ENCODE assay signal across 25 mouse cellular contexts in the genomic region with DNA sequence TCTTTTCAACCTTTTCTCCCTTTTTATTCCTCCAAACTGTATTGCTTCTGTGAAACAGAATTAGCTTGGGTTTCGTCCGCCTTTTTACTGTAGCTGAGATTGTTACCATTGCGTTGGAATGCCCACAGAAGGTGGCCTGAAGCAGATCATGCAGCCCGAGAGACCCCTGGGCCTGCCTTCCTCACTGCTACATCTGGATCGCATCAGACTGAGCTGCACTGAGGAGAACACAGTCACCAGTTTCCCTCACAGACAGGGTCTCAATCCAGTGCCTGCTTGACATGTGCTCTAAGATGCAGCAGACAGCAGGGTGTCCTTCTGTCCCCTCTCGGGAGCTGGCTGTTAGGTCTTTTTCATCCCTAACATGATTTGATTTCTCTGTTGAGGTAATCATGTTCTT. TPM values are rescaled to one million over a fixed set of nuclear protein-coding genes. Genes with fewer than 3 reads are reported as not detected.
DNase-seq lines count a peak whose midpoint lies in the region; ATAC-seq lines count a peak whose summit lies in the region.
"Had no signal": no experiment of that assay in that cellular context is flagged by ENCODE, and none has a peak within 500 bp of the region (broad histone marks: within the 10 kb centered on the region; RNA-seq: fewer than 3 reads in every experiment).

No protein-coding gene starts in this region.

- 0 out of 2 replicates have a peak overlapping the region, but pooled peaks have one; percentile 4 for H3K27ac ChIP-seq in hindbrain, embryonic 12.5 days
- no peak overlapping the region for H3K27ac ChIP-seq in hindbrain, embryonic 14.5 days
- peak overlapping the region; percentile 79 for H3K27ac ChIP-seq in limb, embryonic 10.5 days
- no peak overlapping the region for H3K27ac ChIP-seq in neural tube, embryonic 11.5 days (ENCODE audit: low read depth, low read length)
- H3K27ac ChIP-seq: hindbrain, embryonic 15.5 days; intestine, embryonic 15.5 days; layer of hippocampus, adult 2 months; macrophage; midbrain, embryonic 12.5 days; neural tube, embryonic 12.5 days had no signal

- H3K4me1 ChIP-seq in hindbrain, embryonic 12.5 days: peaks cover 14% of the 10 kb centered on the region
- peaks cover 8% of the 10 kb centered on the region; the same call in 1 of the 2 replicates for H3K4me1 ChIP-seq in hindbrain, embryonic 14.5 days (replicated peaks; ENCODE audit: control insufficient read depth, insufficient read depth, low read length)
- peaks cover 49% of the 10 kb centered on the region for H3K4me1 ChIP-seq in limb, embryonic 10.5 days
- peaks cover 3% of the 10 kb centered on the region; the same call in 1 of the 2 replicates for H3K4me1 ChIP-seq in neural tube, embryonic 11.5 days (ENCODE audit: control insufficient read depth, insufficient read depth, low read length)

- no peak for DNase-seq in hindbrain, embryonic 14.5 days (ENCODE audit: low spot score)
- peak; percentile 27 for DNase-seq in embryo, embryonic 9.5 days (ENCODE audit: extremely low spot score)
- DNase-seq in limb, embryonic 10.5 days (ENCODE audit: low spot score): peak; percentile 56
- peak; percentile 36 for DNase-seq in neural tube, embryonic 11.5 days (ENCODE audit: low spot score)
- DNase-seq in right cerebral cortex, postnatal 14 days: no peak
- no peak for DNase-seq in adrenal gland, postnatal 25 days
- DNase-seq: adrenal gland, postnatal 14 days; cerebellum, adult 9-10 months; gastrocnemius, postnatal 14 days; heart, adult 11 months; heart, postnatal 10 days; kidney, adult 8-10 months; kidney, postnatal 14 days; retina, postnatal 1 day; thymus, postnatal 14 days had no signal

- no peaks in the 10 kb centered on the region for H3K27me3 ChIP-seq in hindbrain, embryonic 12.5 days
- H3K27me3 ChIP-seq in hindbrain, embryonic 14.5 days (ENCODE audit: control insufficient read depth, insufficient read depth, low read length): no peaks in the 10 kb centered on the region
- H3K27me3 ChIP-seq in limb, embryonic 10.5 days (ENCODE audit: low read depth, poor library complexity, severe bottlenecking): no peaks in the 10 kb centered on the region
- H3K27me3 ChIP-seq in neural tube, embryonic 11.5 days (ENCODE audit: control insufficient read depth, insufficient read depth, low read length): no peaks in the 10 kb centered on the region
- H3K27me3 ChIP-seq: heart, embryonic 12.5 days; hindbrain, embryonic 15.5 days; intestine, embryonic 15.5 days; midbrain, embryonic 12.5 days; neural tube, embryonic 12.5 days had no signal

- H3K36me3 ChIP-seq in hindbrain, embryonic 12.5 days: peaks cover 6% of the 10 kb centered on the region; the same call in 1 of the 2 replicates
- peaks cover 11% of the 10 kb centered on the region; the same call in 1 of the 2 replicates for H3K36me3 ChIP-seq in hindbrain, embryonic 14.5 days (replicated peaks; ENCODE audit: control insufficient read depth, insufficient read depth)
- peaks cover 21% of the 10 kb centered on the region for H3K36me3 ChIP-seq in limb, embryonic 10.5 days
- H3K36me3 ChIP-seq in neural tube, embryonic 11.5 days (ENCODE audit: control insufficient read depth, insufficient read depth, low read length): no peaks in the 10 kb centered on the region
- H3K36me3 ChIP-seq: intestine, embryonic 15.5 days had no signal

- H3K9ac ChIP-seq in hindbrain, embryonic 12.5 days: no peak overlapping the region
- H3K9ac ChIP-seq in hindbrain, embryonic 14.5 days: no peak overlapping the region
- no peak overlapping the region for H3K9ac ChIP-seq in neural tube, embryonic 11.5 days (ENCODE audit: low read length)
- H3K9ac ChIP-seq: heart, embryonic 12.5 days; hindbrain, embryonic 15.5 days; intestine, embryonic 15.5 days; midbrain, embryonic 12.5 days; neural tube, embryonic 12.5 days had no signal

- H3K4me2 ChIP-seq in hindbrain, embryonic 12.5 days (replicated peaks): no peak overlapping the region
- no peak overlapping the region for H3K4me2 ChIP-seq in hindbrain, embryonic 14.5 days (replicated peaks)
- H3K4me2 ChIP-seq in neural tube, embryonic 11.5 days (ENCODE audit: low read depth): no peak overlapping the region
- H3K4me2 ChIP-seq: heart, embryonic 12.5 days; hindbrain, embryonic 15.5 days; intestine, embryonic 15.5 days; midbrain, embryonic 12.5 days; neural tube, embryonic 12.5 days had no signal

- 61% methylated on average over 6 of the region's 6 CpGs for WGBS in hindbrain, embryonic 12.5 days
- WGBS in hindbrain, embryonic 14.5 days: 78% methylated on average over 6 of the region's 6 CpGs
- WGBS in limb, embryonic 10.5 days: 47% methylated on average over 6 of the region's 6 CpGs
- WGBS in neural tube, embryonic 11.5 days: 68% methylated on average over 6 of the region's 6 CpGs

- H3K9me3 ChIP-seq in hindbrain, embryonic 12.5 days (replicated peaks): no peaks in the 10 kb centered on the region
- H3K9me3 ChIP-seq in hindbrain, embryonic 14.5 days (ENCODE audit: control insufficient read depth, low read length): no peaks in the 10 kb centered on the region
- H3K9me3 ChIP-seq in limb, embryonic 10.5 days (replicated peaks): no peaks in the 10 kb centered on the region
- H3K9me3 ChIP-seq in neural tube, embryonic 11.5 days (ENCODE audit: control insufficient read depth, low read length): no peaks in the 10 kb centered on the region
- H3K9me3 ChIP-seq: heart, embryonic 12.5 days; hindbrain, embryonic 15.5 days; intestine, embryonic 15.5 days; midbrain, embryonic 12.5 days; neural tube, embryonic 12.5 days had no signal

- no peak for ATAC-seq in hindbrain, embryonic 12.5 days (ENCODE audit: low FRiP score)
- ATAC-seq in hindbrain, embryonic 14.5 days (ENCODE audit: low FRiP score): no peak
- ATAC-seq in neural tube, embryonic 11.5 days (ENCODE audit: insufficient read depth, low FRiP score, low TSS enrichment): no peak
- ATAC-seq: forebrain, embryonic 16.5 days; intestine, embryonic 15.5 days had no signal

- H3K4me3 ChIP-seq in hindbrain, embryonic 12.5 days: no peak overlapping the region
- no peak overlapping the region for H3K4me3 ChIP-seq in hindbrain, embryonic 14.5 days (replicated peaks; ENCODE audit: low read length)
- no peak overlapping the region for H3K4me3 ChIP-seq in limb, embryonic 10.5 days
- H3K4me3 ChIP-seq in neural tube, embryonic 11.5 days (ENCODE audit: low read depth, low read length): no peak overlapping the region
- H3K4me3 ChIP-seq: heart, embryonic 12.5 days; hindbrain, embryonic 15.5 days; intestine, embryonic 15.5 days; layer of hippocampus, adult 2 months; midbrain, embryonic 12.5 days; neural tube, embryonic 12.5 days had no signal

RNA-seq across cellular contexts. Expression of gene Adcy5, which starts 46.7 kb away (rescaled TPM):
- 4.4 and 4.5 TPM in 2 replicates for polyA plus RNA-seq in hindbrain, embryonic 12.5 days (2016; fragmentation: Nextera tagmentation; extraction: Ambion mirVana)
- polyA plus RNA-seq in hindbrain, embryonic 14.5 days (2014; fragmentation: Nextera tagmentation; extraction: Ambion mirVana): 7.9 and 9.0 TPM in 2 replicates
- 0.41 and 0.63 TPM in 2 replicates for polyA plus RNA-seq in limb, embryonic 10.5 days (2016; fragmentation: Nextera tagmentation; extraction: Ambion mirVana)
- 1.9 and 2.3 TPM in 2 replicates for polyA plus RNA-seq in neural tube, embryonic 11.5 days (2014; fragmentation: Nextera tagmentation; extraction: Ambion mirVana)
- total RNA-seq in adrenal gland, postnatal 25 days (2021): 4.6 and 7.2 TPM in 2 replicates
- total RNA-seq: monocyte, adult 5-6 weeks had no signal

Comparison
In these comparisons a context has a peak if more than half of its experiments do, and no peak if none do; other contexts are left out.
1. H3K27ac ChIP-seq: peak in hindbrain, embryonic 12.5 days (single experiment) and limb, embryonic 10.5 days (single experiment); none in hindbrain, embryonic 14.5 days (single experiment) and neural tube, embryonic 11.5 days (single experiment).
2. DNase-seq: peak in embryo, embryonic 9.5 days (single experiment), limb, embryonic 10.5 days (single experiment) and neural tube, embryonic 11.5 days (single experiment); none in hindbrain, embryonic 14.5 days (single experiment), right cerebral cortex, postnatal 14 days (single experiment) and adrenal gland, postnatal 25 days (single experiment).